Comparison of ENCODE assay signal across 8 mouse cellular contexts in the genomic region with DNA sequence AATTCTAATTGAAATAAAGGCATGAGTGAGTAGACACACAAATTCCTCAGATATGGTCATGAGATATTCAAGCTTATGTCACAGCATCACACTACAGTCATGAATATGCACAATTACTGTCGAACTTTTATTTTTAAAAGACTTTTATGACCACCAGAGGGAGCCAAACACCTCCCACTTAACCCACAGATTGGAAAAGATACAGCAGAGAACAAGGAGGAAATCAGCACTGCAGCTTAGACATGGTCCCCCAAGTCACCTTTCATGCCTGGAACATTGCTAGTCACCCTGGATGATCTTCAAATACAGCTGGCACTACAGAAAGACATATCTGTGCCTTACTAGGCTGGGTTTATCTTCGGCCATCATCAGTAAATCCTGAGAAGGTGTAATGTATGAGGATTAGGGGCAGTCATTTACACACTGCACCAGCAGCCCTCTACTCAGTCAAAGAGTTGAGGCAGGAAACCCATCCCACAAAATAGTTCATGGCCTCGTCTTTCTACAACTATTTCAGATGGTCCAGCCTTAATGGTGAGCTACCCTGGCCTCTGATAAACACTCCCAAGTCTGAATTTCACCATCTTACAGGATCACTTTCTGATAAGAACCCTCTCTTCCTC.
DNase-seq lines count a peak whose midpoint lies in the region; ATAC-seq and TF ChIP-seq lines count a peak whose summit lies in the region.

No protein-coding gene starts in this region.

- TF ChIP-seq EP300 in liver, embryonic 14.5 days (IDR thresholded peaks at IDR 0.05; ENCODE audit: low read depth) = no peak

- no peaks in the 10 kb centered on the region for H3K27me3 ChIP-seq in liver, embryonic 14.5 days (ENCODE audit: control insufficient read depth, insufficient read depth, low read length)
- H3K27me3 ChIP-seq in liver, embryonic 12.5 days (replicated peaks) = no peaks in the 10 kb centered on the region

- peak; percentile 36 to 63 for DNase-seq in cerebellum, postnatal 10 days
- no peak for DNase-seq in cerebellum, adult 8-10 months
- no peak for DNase-seq in liver, embryonic 14.5 days (ENCODE audit: low read depth in 3 of 3, low spot score in 3 of 3)
- DNase-seq in heart, postnatal 4 days = peak; percentile 11
- DNase-seq in lung, postnatal 36 days = peak; percentile 33
- DNase-seq in gastrocnemius, postnatal 4 days (ENCODE audit: low spot score in 2 of 2) = no peak

- no peak for ATAC-seq in liver, embryonic 14.5 days (ENCODE audit: insufficient read depth)
- no peak for ATAC-seq in liver, embryonic 12.5 days
- no peak for ATAC-seq in cerebellum, adult (ENCODE audit: insufficient number of reproducible peaks, low FRiP score, low TSS enrichment)

- WGBS in liver, embryonic 14.5 days (ENCODE audit: insufficient replicate concordance) = 24% methylated on average over 3 of the region's 3 CpGs
- 33% methylated on average over 3 of the region's 3 CpGs for WGBS in liver, embryonic 12.5 days (ENCODE audit: insufficient replicate concordance)

- no peaks in the 10 kb centered on the region for H3K9me3 ChIP-seq in liver, embryonic 14.5 days (ENCODE audit: control insufficient read depth, low read length)
- no peaks in the 10 kb centered on the region for H3K9me3 ChIP-seq in liver, embryonic 12.5 days (replicated peaks)

- TF ChIP-seq CTCF in liver, embryonic 14.5 days (IDR thresholded peaks at IDR 0.05; ENCODE audit: low read depth) = peak; percentile 47

- H3K4me3 ChIP-seq in liver, embryonic 14.5 days (ENCODE audit: insufficient read depth in 1 of 2, low read depth in 2 of 2, low read length in 2 of 2) = no peak overlapping the region
- no peak overlapping the region for H3K4me3 ChIP-seq in liver, embryonic 12.5 days

- no peak overlapping the region for H3K27ac ChIP-seq in liver, embryonic 14.5 days
- no peak overlapping the region for H3K27ac ChIP-seq in liver, embryonic 12.5 days

- H3K4me2 ChIP-seq in liver, embryonic 14.5 days (ENCODE audit: low read depth) = no peak overlapping the region
- no peak overlapping the region for H3K4me2 ChIP-seq in liver, embryonic 12.5 days

- H3K4me1 ChIP-seq in liver, embryonic 14.5 days (replicated peaks; ENCODE audit: control insufficient read depth in 2 of 2, insufficient read depth in 2 of 2, low read length in 1 of 2) = no peaks in the 10 kb centered on the region
- H3K4me1 ChIP-seq in liver, embryonic 12.5 days = no peaks in the 10 kb centered on the region

- H3K36me3 ChIP-seq in liver, embryonic 14.5 days (replicated peaks; ENCODE audit: control insufficient read depth, insufficient read depth, low read depth) = no peaks in the 10 kb centered on the region
- no peaks in the 10 kb centered on the region for H3K36me3 ChIP-seq in liver, embryonic 12.5 days

- no peak overlapping the region for H3K9ac ChIP-seq in liver, embryonic 14.5 days (replicated peaks)
- H3K9ac ChIP-seq in liver, embryonic 12.5 days = no peak overlapping the region

Comparison
In these comparisons a context has a peak if more than half of its experiments do, and no peak if none do; other contexts are left out.
1. DNase-seq: peak in cerebellum, postnatal 10 days (2 of 2), heart, postnatal 4 days (single experiment) and lung, postnatal 36 days (single experiment); none in cerebellum, adult 8-10 months (single experiment), liver, embryonic 14.5 days (0 of 3) and gastrocnemius, postnatal 4 days (0 of 2).